Mouse (Mus musculus) spleen, adult 10 weeks (tissue): ENCODE results near the gene Olfr510. TPM values are rescaled to one million over a fixed set of nuclear protein-coding genes. Genes with fewer than 3 reads are reported as not detected.

Experiments used
- polyA plus RNA-seq: library from polyadenylated mRNA; stranded (reverse); fragments of 350-450 nt; fragmentation: Illumina TruSeq; extraction: RNeasy Lipid Tissue Mini Kit (QIAGEN cat#74804); gene quantifications from one replicate; pipeline ENCODE4 v1.2.3, GENCODE M21; 2015; ENCODE audit warnings: low replicate concordance; ENCODE audit not compliant: insufficient read depth

Olfr510 gene
- polyA plus RNA-seq: not detected

DNA sequence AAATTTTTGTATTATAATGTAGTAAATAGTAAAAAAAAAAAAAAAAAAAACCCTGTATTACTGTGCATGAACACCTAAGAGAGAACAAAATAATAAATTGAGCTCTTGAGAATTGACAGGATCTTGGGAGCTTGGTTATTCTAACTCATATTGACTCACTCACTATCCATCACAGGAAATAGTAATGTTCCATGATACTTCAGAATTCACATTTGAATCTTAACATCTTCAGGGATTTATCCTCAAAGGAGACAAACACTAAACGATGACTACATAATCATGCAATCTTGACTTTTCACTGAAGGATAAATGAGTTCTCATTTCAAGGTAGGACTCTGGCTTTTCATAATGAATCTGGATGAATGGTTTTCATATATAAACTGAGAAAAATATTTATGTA is at the start of gene Olfr510:
Gene Olfr510, plus strand, starts transcription at position 301 of the 400 bp plus-strand sequence.

DNA sequence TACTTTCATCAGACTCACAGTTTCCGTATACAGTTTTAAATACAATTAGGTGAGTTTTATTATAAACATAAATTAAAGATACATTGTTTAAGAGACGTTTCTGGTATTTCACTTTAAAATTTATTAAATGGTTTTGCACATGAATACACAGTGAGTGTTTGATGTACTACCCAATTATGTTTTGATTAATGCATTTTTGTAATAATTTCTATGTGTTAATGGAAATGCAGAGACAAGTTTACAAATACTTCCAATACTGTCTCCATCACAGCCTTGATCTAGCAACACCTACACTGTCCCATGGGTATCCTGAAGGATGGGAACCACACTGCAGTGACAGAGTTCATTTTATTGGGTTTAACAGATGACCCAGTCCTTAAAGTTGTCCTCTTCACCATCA is 44.7 kb upstream of the Olfr510 start, which contains the start of gene Olfr507:
Gene Olfr507, plus strand, starts transcription at position 301 of the 400 bp plus-strand sequence.

DNA sequence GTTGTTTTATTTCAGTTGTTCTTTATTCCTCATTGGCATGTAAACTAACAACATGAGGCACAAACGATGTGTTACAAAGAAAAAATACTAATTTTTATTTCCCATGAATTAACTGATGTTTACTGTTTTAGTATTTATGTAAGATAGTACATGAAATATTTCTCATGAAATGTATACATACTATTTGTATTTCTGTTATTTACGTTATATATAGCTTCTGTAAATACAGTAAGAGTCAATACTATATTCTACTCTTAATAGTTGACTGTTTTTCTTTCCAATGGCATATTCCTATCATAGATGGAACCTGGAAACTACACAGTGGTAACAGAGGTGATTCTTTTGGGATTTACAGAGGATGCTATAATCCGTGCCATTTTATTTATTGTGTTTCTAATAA is 36.5 kb upstream of the Olfr510 start, which contains the start of gene Olfr508:
Gene Olfr508, plus strand, starts transcription at position 301 of the 400 bp plus-strand sequence.

DNA sequence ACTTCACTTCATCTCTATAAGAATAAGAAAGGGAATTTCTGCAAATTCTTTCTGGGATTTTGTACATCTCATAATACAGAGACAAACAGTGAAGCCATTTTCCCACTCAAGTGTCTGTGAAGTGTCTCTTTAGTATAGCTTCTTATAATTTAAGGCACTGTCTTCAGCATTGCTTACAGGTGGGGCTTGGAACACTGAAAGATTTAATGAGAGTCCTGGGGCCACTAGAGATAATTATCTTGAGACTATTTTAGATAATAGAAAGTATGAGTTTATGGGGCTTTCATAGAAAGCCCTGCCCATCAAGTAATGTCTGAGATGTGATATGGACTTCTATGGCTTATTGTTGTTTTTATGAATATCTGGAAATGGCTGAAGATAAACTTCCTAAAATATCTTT is 14.4 kb upstream of the Olfr510 start, which contains the start of gene Olfr509:
Gene Olfr509, minus strand, starts transcription at position 101 of the 400 bp plus-strand sequence.

DNA sequence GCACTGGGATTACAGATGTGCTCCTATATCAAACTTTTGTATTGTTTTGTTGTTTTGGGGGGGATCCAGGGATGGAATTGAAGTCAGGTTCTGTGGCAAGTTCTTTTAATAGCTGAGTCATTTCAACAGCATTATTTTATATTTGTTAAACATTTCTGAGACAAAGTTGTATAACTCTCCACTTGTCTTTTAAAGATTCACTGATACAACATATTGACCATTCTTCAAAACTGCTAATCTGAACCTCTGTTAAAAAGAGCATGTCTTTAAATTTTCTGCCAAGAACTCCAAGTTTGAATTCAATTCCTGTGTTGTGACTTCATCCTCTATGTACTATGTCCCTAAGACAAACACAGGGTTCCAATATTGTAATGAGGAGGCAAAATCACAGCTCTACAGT is 46.8 kb downstream of the Olfr510 start, which contains the start of gene Olfr512:
Gene Olfr512, plus strand, starts transcription at position 301 of the 400 bp plus-strand sequence.

Other genes with a start within 250 kb of the Olfr510 start
- gene Olfr497, start 246.0 kb upstream of the Olfr510 start, polyA plus RNA-seq: not detected
- not detected for gene Olfr498, start 201.1 kb upstream of the Olfr510 start, polyA plus RNA-seq
- gene Olfr502, start 141.4 kb upstream of the Olfr510 start, polyA plus RNA-seq: not detected
- gene Olfr503, start 121.9 kb upstream of the Olfr510 start, polyA plus RNA-seq: not detected
- gene Olfr504, start 100.6 kb upstream of the Olfr510 start, polyA plus RNA-seq: not detected
- not detected for gene Olfr506, start 55.6 kb upstream of the Olfr510 start, polyA plus RNA-seq
- gene Olfr507, start 44.6 kb upstream of the Olfr510 start, polyA plus RNA-seq: not detected
- not detected for gene Olfr508, start 36.4 kb upstream of the Olfr510 start, polyA plus RNA-seq
- not detected for gene Olfr509, start 14.5 kb upstream of the Olfr510 start, polyA plus RNA-seq
- not detected for gene Olfr512, start 46.9 kb downstream of the Olfr510 start, polyA plus RNA-seq
- gene Olfr513, start 84.6 kb downstream of the Olfr510 start, polyA plus RNA-seq: not detected
- not detected for gene Olfr514, start 159.6 kb downstream of the Olfr510 start, polyA plus RNA-seq
- not detected for gene Olfr516, start 184.1 kb downstream of the Olfr510 start, polyA plus RNA-seq
- gene Olfr517, start 206.0 kb downstream of the Olfr510 start, polyA plus RNA-seq: not detected
- not detected for gene Olfr518, start 218.6 kb downstream of the Olfr510 start, polyA plus RNA-seq
- gene Olfr519, start 228.0 kb downstream of the Olfr510 start, polyA plus RNA-seq: not detected